Mouse (Mus musculus): ENCODE results near the gene Gars. TPM values are rescaled to one million over a fixed set of nuclear protein-coding genes. Genes with fewer than 3 reads are reported as not detected.

The Gars gene
- polyA plus RNA-seq, 1 experiment from 2014 or later = 103 TPM

DNA sequence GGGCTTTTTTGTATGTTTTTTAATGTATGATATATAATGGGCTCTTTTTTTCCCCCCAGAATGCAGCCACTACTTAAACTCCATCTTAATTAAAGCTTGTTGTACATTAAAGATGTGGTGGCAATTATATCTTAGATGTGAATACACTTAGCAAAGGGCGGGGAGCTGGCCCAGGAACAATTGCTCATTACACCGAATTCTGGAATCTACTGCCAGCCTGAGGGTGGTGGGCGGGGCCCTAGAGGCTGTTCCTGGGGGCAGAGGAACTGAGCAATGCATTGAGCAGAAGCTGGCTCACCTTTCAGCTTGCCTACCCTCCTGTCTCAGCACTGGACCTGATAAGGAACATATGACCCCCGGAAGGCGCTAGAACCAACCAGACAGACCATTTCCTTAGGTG lies 60.8 kb downstream of the Gars start:
- no peak for ATAC-seq (ENCODE audit: low FRiP score, low TSS enrichment)
- Histone ChIP-seq H3K9me3 (ENCODE audit: control insufficient read depth, low read length) (no peaks in the 10 kb centered on the region), H3K27me3 (ENCODE audit: control insufficient read depth, insufficient read depth, low read length) (no peaks in the 10 kb centered on the region; the same call in 1 of the 2 replicates), H3K4me2 (replicated peaks; ENCODE audit: low read depth) (no peak overlapping the region), H3K36me3 (ENCODE audit: control insufficient read depth, insufficient read depth, low read length) (no peaks in the 10 kb centered on the region), H3K27ac (replicated peaks) (no peak overlapping the region), H3K9ac (ENCODE audit: low read length) (no peak overlapping the region), H3K4me1 (replicated peaks; ENCODE audit: control insufficient read depth, insufficient read depth) (no peaks in the 10 kb centered on the region), H3K4me3 (ENCODE audit: low read depth, low read length) (no peak overlapping the region)
- no peak for DNase-seq (ENCODE audit: low spot score)
- WGBS = 58% methylated on average over 5 of the region's 5 CpGs
- TF ChIP-seq EP300 (optimal IDR thresholded peaks at IDR 0.05) (no peak), CTCF (IDR thresholded peaks at IDR 0.05; ENCODE audit: low read depth) (no peak)

DNA sequence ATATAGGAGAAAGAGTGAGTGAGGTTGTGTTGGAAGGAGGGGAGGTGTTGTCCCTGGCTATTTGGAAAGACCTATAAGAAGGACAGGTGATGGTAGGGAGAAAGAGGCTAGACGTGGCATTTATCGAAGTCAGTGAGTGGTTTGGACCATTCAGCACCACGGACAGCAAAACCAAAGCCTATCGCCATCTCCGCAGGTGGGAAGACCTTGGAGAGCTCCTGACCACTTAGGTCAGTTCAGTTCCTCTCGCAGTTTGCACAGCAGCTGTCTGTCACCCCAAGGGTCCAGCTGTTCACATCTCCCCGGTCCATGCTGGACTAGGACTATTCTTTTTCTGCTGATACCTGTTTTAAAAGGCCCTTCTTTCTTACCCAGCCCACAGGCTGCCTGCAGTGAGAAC lies 70.6 kb downstream of the Gars start:
- H3K27me3 ChIP-seq (ENCODE audit: control insufficient read depth, insufficient read depth, low read length) = no peaks in the 10 kb centered on the region
- peak; percentile 61; the same call in 1 of the 2 replicates for ATAC-seq (ENCODE audit: low FRiP score, low TSS enrichment)
- no peak overlapping the region for H3K4me2 ChIP-seq (replicated peaks; ENCODE audit: low read depth)
- DNase-seq (ENCODE audit: low spot score) = peak; percentile 76
- no peaks in the 10 kb centered on the region for H3K36me3 ChIP-seq (ENCODE audit: control insufficient read depth, insufficient read depth, low read length)
- H3K4me3 ChIP-seq (ENCODE audit: low read depth, low read length) = no peak overlapping the region
- 12% methylated on average over 7 of the region's 7 CpGs for WGBS
- H3K27ac ChIP-seq (replicated peaks) = no peak overlapping the region
- no peak overlapping the region for H3K9ac ChIP-seq (ENCODE audit: low read length)
- TF ChIP-seq CTCF (IDR thresholded peaks at IDR 0.05; ENCODE audit: low read depth) (no peak), EP300 (optimal IDR thresholded peaks at IDR 0.05) (no peak)
- no peaks in the 10 kb centered on the region for H3K9me3 ChIP-seq (ENCODE audit: control insufficient read depth, low read length)
- H3K4me1 ChIP-seq (replicated peaks; ENCODE audit: control insufficient read depth, insufficient read depth) = no peaks in the 10 kb centered on the region

DNA sequence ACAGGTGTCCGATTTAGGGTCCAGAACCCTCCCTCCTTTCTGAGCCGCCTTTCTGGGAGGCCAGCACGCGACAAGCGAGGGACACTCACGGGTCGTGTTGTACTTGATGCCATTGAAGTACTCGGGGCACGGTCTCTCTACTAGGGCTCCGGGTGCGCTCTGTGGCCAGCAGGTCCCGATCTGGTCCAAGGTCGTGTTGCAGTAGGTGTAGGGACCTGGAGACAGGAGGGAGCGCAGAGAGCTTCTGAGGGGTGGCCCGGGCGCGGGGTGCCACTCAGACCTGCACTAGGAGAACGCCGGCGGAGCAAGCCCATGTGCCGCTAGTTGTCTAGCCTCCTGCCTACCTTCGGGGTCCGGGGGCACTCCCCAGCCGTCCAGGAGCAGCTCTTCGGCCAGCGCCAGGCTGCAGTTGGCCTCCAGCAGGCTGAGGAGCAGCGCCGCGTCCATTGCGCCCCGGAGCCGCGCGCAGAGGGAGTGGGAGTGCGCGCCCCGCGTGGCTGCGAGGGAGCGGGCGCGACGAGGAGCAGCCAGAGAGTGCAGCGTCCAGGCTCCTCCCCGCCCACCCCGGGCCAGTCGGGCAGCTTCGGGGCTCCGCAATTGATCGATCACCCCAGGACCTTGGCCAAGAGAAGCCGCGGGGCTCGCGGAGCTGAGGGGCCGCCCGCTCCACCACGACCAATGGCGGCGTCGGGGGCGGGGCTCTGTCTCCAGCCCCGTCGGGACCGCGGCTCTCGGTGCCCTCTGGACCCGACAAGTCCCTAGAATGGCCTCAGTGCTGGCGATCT lies 79.7 kb downstream of the Gars start:
- H3K9ac ChIP-seq (ENCODE audit: low read length) = peak overlapping the region; percentile 31; the same call in 1 of the 2 replicates

DNA sequence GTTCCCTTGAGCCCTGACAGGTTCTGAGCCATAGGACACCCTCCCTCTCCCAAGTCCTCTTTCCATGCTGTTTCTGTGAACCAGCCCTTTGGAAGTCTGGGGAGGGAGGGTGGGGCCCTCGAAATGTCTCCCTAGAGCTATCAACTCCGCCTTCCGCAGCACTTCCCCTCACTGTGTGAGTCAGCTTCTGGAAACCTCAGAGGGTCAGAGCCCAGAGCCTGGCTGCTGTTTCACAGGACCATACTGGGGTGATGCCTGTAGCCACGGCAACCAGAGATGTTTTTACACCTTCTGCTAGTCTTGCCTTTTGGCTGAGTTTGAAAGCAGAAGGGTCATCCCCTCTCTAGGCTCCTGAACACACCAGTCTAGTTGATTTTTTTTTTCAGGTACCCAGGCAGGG lies 85.2 kb downstream of the Gars start:
- Histone ChIP-seq H3K27me3 (ENCODE audit: control insufficient read depth, insufficient read depth, low read length) (no peaks in the 10 kb centered on the region; the same call in 1 of the 2 replicates), H3K4me1 (replicated peaks; ENCODE audit: control insufficient read depth, insufficient read depth) (no peaks in the 10 kb centered on the region), H3K9ac (ENCODE audit: low read length) (no peak overlapping the region), H3K4me2 (replicated peaks; ENCODE audit: low read depth) (no peak overlapping the region), H3K4me3 (ENCODE audit: low read depth, low read length) (no peak overlapping the region), H3K27ac (replicated peaks) (no peak overlapping the region), H3K36me3 (ENCODE audit: control insufficient read depth, insufficient read depth, low read length) (no peaks in the 10 kb centered on the region), H3K9me3 (ENCODE audit: control insufficient read depth, low read length) (no peaks in the 10 kb centered on the region)
- TF ChIP-seq CTCF (IDR thresholded peaks at IDR 0.05; ENCODE audit: low read depth) (no peak), EP300 (optimal IDR thresholded peaks at IDR 0.05) (no peak)
- 32% methylated on average over 4 of the region's 4 CpGs for WGBS
- DNase-seq (ENCODE audit: low spot score) (no peak), ATAC-seq (ENCODE audit: low FRiP score, low TSS enrichment) (0 out of 2 replicates have a peak, but pooled peaks have one; percentile 53)

More for the DNA sequence above, 79.7 kb downstream of the Gars start:
- no peaks in the 10 kb centered on the region for H3K36me3 ChIP-seq (ENCODE audit: control insufficient read depth, insufficient read depth, low read length)
- peak overlapping the region; percentile 78 for H3K4me2 ChIP-seq (replicated peaks; ENCODE audit: low read depth)
- H3K4me1 ChIP-seq (replicated peaks; ENCODE audit: control insufficient read depth, insufficient read depth) = 0 out of 2 replicates have a peak, but pooled peaks cover 4% of the 10 kb centered on the region
- DNase-seq (ENCODE audit: low spot score) (peak; percentile 30), ATAC-seq (ENCODE audit: low FRiP score, low TSS enrichment) (peak; percentile 36; the same call in 1 of the 2 replicates)
- under 1% methylated on average over 68 of the region's 68 CpGs for WGBS
- H3K27ac ChIP-seq (replicated peaks) = no peak overlapping the region
- H3K9me3 ChIP-seq (ENCODE audit: control insufficient read depth, low read length) = no peaks in the 10 kb centered on the region
- H3K4me3 ChIP-seq (ENCODE audit: low read depth, low read length) = peak overlapping the region; percentile 44
- TF ChIP-seq CTCF (IDR thresholded peaks at IDR 0.05; ENCODE audit: low read depth) (peak; percentile 9; the same call in 1 of the 2 replicates), EP300 (optimal IDR thresholded peaks at IDR 0.05) (no peak)
- peaks cover 6% of the 10 kb centered on the region; the same call in 1 of the 2 replicates for H3K27me3 ChIP-seq (ENCODE audit: control insufficient read depth, insufficient read depth, low read length)

DNA sequence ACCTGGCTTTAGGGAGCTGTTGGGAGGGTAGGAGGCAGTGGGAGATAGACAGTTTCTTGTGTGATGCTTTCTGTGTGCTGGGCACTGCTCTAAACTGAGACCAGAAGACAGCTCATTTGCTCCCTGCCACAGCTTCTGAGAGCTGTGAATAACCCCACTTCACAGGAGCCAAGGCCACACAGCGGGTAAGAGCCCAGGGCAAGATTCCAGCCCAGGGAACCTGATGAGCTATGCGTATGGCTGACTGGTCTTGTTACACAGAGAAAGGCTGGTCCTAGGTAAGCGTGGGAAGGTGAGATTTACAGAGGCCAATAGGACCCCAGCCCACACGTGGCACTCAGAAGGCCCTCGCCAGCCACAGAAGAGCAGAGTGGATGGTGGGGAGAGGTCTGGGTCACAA lies 88.8 kb downstream of the Gars start:
- no peak for DNase-seq (ENCODE audit: low spot score)
- Histone ChIP-seq H3K4me1 (replicated peaks; ENCODE audit: control insufficient read depth, insufficient read depth) (no peaks in the 10 kb centered on the region), H3K27me3 (ENCODE audit: control insufficient read depth, insufficient read depth, low read length) (no peaks in the 10 kb centered on the region), H3K9ac (ENCODE audit: low read length) (no peak overlapping the region), H3K27ac (replicated peaks) (no peak overlapping the region), H3K4me2 (replicated peaks; ENCODE audit: low read depth) (no peak overlapping the region), H3K9me3 (ENCODE audit: control insufficient read depth, low read length) (no peaks in the 10 kb centered on the region), H3K36me3 (ENCODE audit: control insufficient read depth, insufficient read depth, low read length) (no peaks in the 10 kb centered on the region), H3K4me3 (ENCODE audit: low read depth, low read length) (no peak overlapping the region)
- ATAC-seq (ENCODE audit: low FRiP score, low TSS enrichment) = no peak
- TF ChIP-seq EP300 (optimal IDR thresholded peaks at IDR 0.05) (no peak), CTCF (IDR thresholded peaks at IDR 0.05; ENCODE audit: low read depth) (no peak)
- WGBS = 78% methylated on average over 5 of the region's 5 CpGs

DNA sequence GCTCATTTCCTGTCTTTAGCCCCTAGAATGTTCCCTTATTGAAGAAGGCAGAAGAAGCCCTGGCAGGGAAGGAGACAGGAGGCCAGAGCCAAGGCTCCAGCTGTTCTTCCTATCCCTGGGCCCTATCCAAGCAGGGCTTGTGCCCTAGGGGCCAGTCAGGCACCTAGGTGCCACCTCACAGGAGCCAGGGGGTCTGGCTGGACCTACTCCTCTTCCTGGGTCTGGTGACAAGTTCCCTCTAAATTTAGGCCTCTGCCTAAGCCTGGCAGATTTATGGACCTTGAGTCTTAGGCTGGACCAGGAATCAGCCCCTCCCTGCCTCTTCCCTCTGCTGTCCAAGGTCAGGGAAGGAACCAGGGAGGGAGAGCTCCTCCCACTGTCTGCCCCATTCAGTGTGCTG lies 90.6 kb downstream of the Gars start:
- H3K36me3 ChIP-seq (ENCODE audit: control insufficient read depth, insufficient read depth, low read length) = no peaks in the 10 kb centered on the region
- DNase-seq (ENCODE audit: low spot score) = no peak
- no peaks in the 10 kb centered on the region for H3K9me3 ChIP-seq (ENCODE audit: control insufficient read depth, low read length)
- H3K27ac ChIP-seq (replicated peaks) = no peak overlapping the region
- no peak overlapping the region for H3K9ac ChIP-seq (ENCODE audit: low read length)
- no peak for ATAC-seq (ENCODE audit: low FRiP score, low TSS enrichment)
- no peak overlapping the region for H3K4me3 ChIP-seq (ENCODE audit: low read depth, low read length)
- TF ChIP-seq CTCF (IDR thresholded peaks at IDR 0.05; ENCODE audit: low read depth) (no peak), EP300 (optimal IDR thresholded peaks at IDR 0.05) (no peak)
- no peaks in the 10 kb centered on the region for H3K4me1 ChIP-seq (replicated peaks; ENCODE audit: control insufficient read depth, insufficient read depth)
- no peak overlapping the region for H3K4me2 ChIP-seq (replicated peaks; ENCODE audit: low read depth)
- H3K27me3 ChIP-seq (ENCODE audit: control insufficient read depth, insufficient read depth, low read length) = no peaks in the 10 kb centered on the region

Other genes starting within 250 kb of the Gars start
- 4.5 and 5.2 TPM in 2 replicates for gene Znrf2, start 221.1 kb upstream of the Gars start, polyA plus RNA-seq (2015; fragmentation: Nextera tagmentation; extraction: Ambion mirVana)
- 4.5 and 4.9 TPM in 2 replicates for gene Nod1, start 65.4 kb upstream of the Gars start, polyA plus RNA-seq (2015; fragmentation: Nextera tagmentation; extraction: Ambion mirVana)
- 9.0 and 9.3 TPM in 2 replicates for gene Ggct, start 45.1 kb upstream of the Gars start, polyA plus RNA-seq (2015; fragmentation: Nextera tagmentation; extraction: Ambion mirVana)
- 0.12 and 0.23 TPM in 2 replicates for gene Crhr2, start 95.0 kb downstream of the Gars start, polyA plus RNA-seq (2015; fragmentation: Nextera tagmentation; extraction: Ambion mirVana)
- 0.17 and 0.19 TPM in 2 replicates for gene Inmt, start 137.0 kb downstream of the Gars start, polyA plus RNA-seq (2015; fragmentation: Nextera tagmentation; extraction: Ambion mirVana)
- gene Mindy4, start 165.4 kb downstream of the Gars start, polyA plus RNA-seq (2015; fragmentation: Nextera tagmentation; extraction: Ambion mirVana) = 2.4 and 2.9 TPM in 2 replicates